Mouse (Mus musculus): ENCODE results near the gene Mvk. TPM values are rescaled to one million over a fixed set of nuclear protein-coding genes. Genes with fewer than 3 reads are reported as not detected.
A peak's percentile ranks its signal among the peaks of the same experiment; 100 is the strongest.

Gene Mvk
- polyA plus RNA-seq, 1 experiment = 13.0 TPM

GRCm38 (mm10) chr5:114444368-114444692 is 261 bp downstream of the Mvk start:
- H3K36me3 ChIP-seq (ENCODE audit: control insufficient read depth, insufficient read depth, low read length) = no peaks in the 10 kb centered on the region
- TF ChIP-seq CTCF (IDR thresholded peaks at IDR 0.05; ENCODE audit: extremely low read depth, insufficient read depth, insufficient read length, insufficient replicate concordance) (no peak), POLR2A (IDR thresholded peaks at IDR 0.05; ENCODE audit: low read depth, low read length) (no peak)
- no peak for DNase-seq (ENCODE audit: low read depth in 1 of 2, low spot score in 2 of 2)
- H3K27ac ChIP-seq (ENCODE audit: insufficient read depth, low read length) = no peak overlapping the region
- peak overlapping the region; percentile 76 for H3K4me3 ChIP-seq (ENCODE audit: extremely low read depth, insufficient read depth, insufficient read length)
- no peaks in the 10 kb centered on the region for H3K4me1 ChIP-seq (ENCODE audit: control insufficient read depth, insufficient read depth, insufficient read length)
- no peaks in the 10 kb centered on the region for H3K27me3 ChIP-seq (ENCODE audit: control insufficient read depth, insufficient read depth, low read length)
- WGBS = under 1% methylated on average over 21 of the region's 21 CpGs

GRCm38 (mm10) chr5:114449011-114449410 is 4.9 kb downstream of the Mvk start:
- WGBS = 90% methylated on average over 4 of the region's 4 CpGs

GRCm38 (mm10) chr5:114456287-114456686 is 12.2 kb downstream of the Mvk start:
- WGBS = 86% methylated on average over 9 of the region's 9 CpGs
- DNase-seq (ENCODE audit: low read depth in 1 of 2, low spot score in 2 of 2) = no peak
- Histone ChIP-seq H3K27ac (ENCODE audit: insufficient read depth, low read length) (no peak overlapping the region), H3K4me1 (ENCODE audit: control insufficient read depth, insufficient read depth, insufficient read length) (no peaks in the 10 kb centered on the region), H3K36me3 (ENCODE audit: control insufficient read depth, insufficient read depth, low read length) (no peaks in the 10 kb centered on the region), H3K27me3 (ENCODE audit: control insufficient read depth, insufficient read depth, low read length) (no peaks in the 10 kb centered on the region), H3K4me3 (ENCODE audit: extremely low read depth, insufficient read depth, insufficient read length) (no peak overlapping the region)
- TF ChIP-seq POLR2A (IDR thresholded peaks at IDR 0.05; ENCODE audit: low read depth, low read length) (no peak), CTCF (IDR thresholded peaks at IDR 0.05; ENCODE audit: extremely low read depth, insufficient read depth, insufficient read length, insufficient replicate concordance) (no peak)

More at GRCm38 (mm10) chr5:114449011-114449410, 4.9 kb downstream of the Mvk start:
- Histone ChIP-seq H3K27ac (ENCODE audit: insufficient read depth, low read length) (no peak overlapping the region), H3K36me3 (ENCODE audit: control insufficient read depth, insufficient read depth, low read length) (no peaks in the 10 kb centered on the region), H3K4me3 (ENCODE audit: extremely low read depth, insufficient read depth, insufficient read length) (no peak overlapping the region), H3K4me1 (ENCODE audit: control insufficient read depth, insufficient read depth, insufficient read length) (no peaks in the 10 kb centered on the region), H3K27me3 (ENCODE audit: control insufficient read depth, insufficient read depth, low read length) (no peaks in the 10 kb centered on the region)
- DNase-seq (ENCODE audit: low read depth in 1 of 2, low spot score in 2 of 2) = no peak
- TF ChIP-seq POLR2A (IDR thresholded peaks at IDR 0.05; ENCODE audit: low read depth, low read length) (no peak), CTCF (IDR thresholded peaks at IDR 0.05; ENCODE audit: extremely low read depth, insufficient read depth, insufficient read length, insufficient replicate concordance) (no peak)

- TF ChIP-seq CTCF (IDR thresholded peaks at IDR 0.05; ENCODE audit: extremely low read depth, insufficient read depth, insufficient read length, insufficient replicate concordance) (no peak), POLR2A (IDR thresholded peaks at IDR 0.05; ENCODE audit: low read depth, low read length) (no peak)
- Histone ChIP-seq H3K27ac (ENCODE audit: insufficient read depth, low read length) (no peak overlapping the region), H3K27me3 (ENCODE audit: control insufficient read depth, insufficient read depth, low read length) (no peaks in the 10 kb centered on the region), H3K4me3 (ENCODE audit: extremely low read depth, insufficient read depth, insufficient read length) (no peak overlapping the region), H3K4me1 (ENCODE audit: control insufficient read depth, insufficient read depth, insufficient read length) (no peaks in the 10 kb centered on the region), H3K36me3 (ENCODE audit: control insufficient read depth, insufficient read depth, low read length) (no peaks in the 10 kb centered on the region)
- no peak for DNase-seq (ENCODE audit: low read depth in 1 of 2, low spot score in 2 of 2)
- WGBS = 87% methylated on average over 16 of the region's 16 CpGs
Measured at GRCm38 (mm10) chr5:114456995-114457605, 13.0 kb downstream of the Mvk start.

GRCm38 (mm10) chr5:114461238-114461637 is 17.2 kb downstream of the Mvk start:
- peak; percentile 44 to 75 for DNase-seq (ENCODE audit: low read depth in 1 of 2, low spot score in 2 of 2)
- WGBS = 10% methylated on average over 7 of the region's 7 CpGs

GRCm38 (mm10) chr5:114462067-114463040 is 18.3 kb downstream of the Mvk start:
- Histone ChIP-seq H3K36me3 (ENCODE audit: control insufficient read depth, insufficient read depth, low read length) (no peaks in the 10 kb centered on the region), H3K4me3 (ENCODE audit: extremely low read depth, insufficient read depth, insufficient read length) (no peak overlapping the region), H3K4me1 (ENCODE audit: control insufficient read depth, insufficient read depth, insufficient read length) (no peaks in the 10 kb centered on the region), H3K27me3 (ENCODE audit: control insufficient read depth, insufficient read depth, low read length) (no peaks in the 10 kb centered on the region), H3K27ac (ENCODE audit: insufficient read depth, low read length) (no peak overlapping the region)
- WGBS = 83% methylated on average over 24 of the region's 24 CpGs
- no peak for DNase-seq (ENCODE audit: low read depth in 1 of 2, low spot score in 2 of 2)
- TF ChIP-seq POLR2A (IDR thresholded peaks at IDR 0.05; ENCODE audit: low read depth, low read length) (no peak), CTCF (IDR thresholded peaks at IDR 0.05; ENCODE audit: extremely low read depth, insufficient read depth, insufficient read length, insufficient replicate concordance) (no peak)

More at GRCm38 (mm10) chr5:114461238-114461637, 17.2 kb downstream of the Mvk start:
- Histone ChIP-seq H3K27ac (ENCODE audit: insufficient read depth, low read length) (no peak overlapping the region), H3K36me3 (ENCODE audit: control insufficient read depth, insufficient read depth, low read length) (no peaks in the 10 kb centered on the region), H3K27me3 (ENCODE audit: control insufficient read depth, insufficient read depth, low read length) (no peaks in the 10 kb centered on the region), H3K4me3 (ENCODE audit: extremely low read depth, insufficient read depth, insufficient read length) (no peak overlapping the region), H3K4me1 (ENCODE audit: control insufficient read depth, insufficient read depth, insufficient read length) (no peaks in the 10 kb centered on the region)
- TF ChIP-seq CTCF (IDR thresholded peaks at IDR 0.05; ENCODE audit: extremely low read depth, insufficient read depth, insufficient read length, insufficient replicate concordance) (peak; percentile 94), POLR2A (IDR thresholded peaks at IDR 0.05; ENCODE audit: low read depth, low read length) (no peak)
